Mouse (Mus musculus) liver, embryonic 14.5 days (tissue): ENCODE data around the gene Serpinb11.

Experiments
- CTCF ChIP-seq: IDR thresholded peaks from 2 replicates; pipeline ENCODE4 v1.5.1; 2016; ENCODE audit warnings: antibody characterized with exemption, low read depth, control low read depth
- EP300 ChIP-seq: IDR thresholded peaks from 2 replicates; pipeline ENCODE4 v1.6.1; 2016; ENCODE audit warnings: antibody characterized with exemption, low read depth

DNA sequence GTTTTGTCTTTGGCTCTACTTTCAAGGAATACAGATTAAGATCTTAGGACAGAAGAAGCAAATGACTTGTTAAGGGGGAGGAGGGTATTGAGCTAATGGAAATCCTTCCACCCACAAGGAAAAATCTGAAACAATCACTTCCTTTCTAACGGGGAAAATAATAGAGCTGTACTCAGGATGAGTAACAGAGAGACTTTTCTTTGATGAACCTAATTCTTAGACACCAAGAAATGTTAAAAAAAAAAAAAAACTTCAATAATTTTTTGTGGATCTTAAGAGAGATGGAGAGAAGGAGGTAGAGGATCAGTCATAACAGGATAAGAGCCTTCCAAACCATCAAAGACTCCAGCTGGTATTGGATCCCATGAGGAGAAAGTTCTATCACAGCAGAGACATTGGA, at the start of gene Serpinb11:
- TF ChIP-seq EP300 (no peak), CTCF (no peak)
